Mouse (Mus musculus) testis, postnatal 10 days (tissue): ENCODE data around the gene Cbx2.

ENCODE experiments used
- DNase-seq: peaks from one replicate; pipeline ENCODE4 v3.0.0; 2021; ENCODE audit warnings: low spot score

Cbx2 gene

GRCm38 (mm10) chr11:119058041-119058995 lies 35.6 kb downstream of the Cbx2 start:
- peak; percentile 64 for DNase-seq

GRCm38 (mm10) chr11:119059256-119059655 lies 36.5 kb downstream of the Cbx2 start:
- DNase-seq, result no peak

- DNase-seq, result no peak
Observed at GRCm38 (mm10) chr11:119066841-119067240, 44.1 kb downstream of the Cbx2 start.

GRCm38 (mm10) chr11:119072239-119072638 lies 49.5 kb downstream of the Cbx2 start:
- DNase-seq, result no peak

- DNase-seq, result no peak
Observed at GRCm38 (mm10) chr11:119072986-119073385, 50.2 kb downstream of the Cbx2 start.

- DNase-seq, result no peak
Observed at GRCm38 (mm10) chr11:119073876-119074433, 51.2 kb downstream of the Cbx2 start.

- no peak for DNase-seq
Observed at GRCm38 (mm10) chr11:119075805-119076204, 53.0 kb downstream of the Cbx2 start.

- no peak for DNase-seq
Observed at GRCm38 (mm10) chr11:119077755-119078154, 55.0 kb downstream of the Cbx2 start.

GRCm38 (mm10) chr11:119078691-119079444 lies 56.1 kb downstream of the Cbx2 start:
- peak; percentile 80 for DNase-seq

GRCm38 (mm10) chr11:119079445-119079837 lies 56.7 kb downstream of the Cbx2 start:
- no peak for DNase-seq

- DNase-seq, result no peak
Observed at GRCm38 (mm10) chr11:119080461-119081147, 57.8 kb downstream of the Cbx2 start.
